Mouse (Mus musculus): ENCODE results near the gene Gna15. TPM values are rescaled to one million over a fixed set of nuclear protein-coding genes. Genes with fewer than 3 reads are reported as not detected.

Gene Gna15
- polyA plus RNA-seq, 1 experiment, result 3.4 TPM

DNA sequence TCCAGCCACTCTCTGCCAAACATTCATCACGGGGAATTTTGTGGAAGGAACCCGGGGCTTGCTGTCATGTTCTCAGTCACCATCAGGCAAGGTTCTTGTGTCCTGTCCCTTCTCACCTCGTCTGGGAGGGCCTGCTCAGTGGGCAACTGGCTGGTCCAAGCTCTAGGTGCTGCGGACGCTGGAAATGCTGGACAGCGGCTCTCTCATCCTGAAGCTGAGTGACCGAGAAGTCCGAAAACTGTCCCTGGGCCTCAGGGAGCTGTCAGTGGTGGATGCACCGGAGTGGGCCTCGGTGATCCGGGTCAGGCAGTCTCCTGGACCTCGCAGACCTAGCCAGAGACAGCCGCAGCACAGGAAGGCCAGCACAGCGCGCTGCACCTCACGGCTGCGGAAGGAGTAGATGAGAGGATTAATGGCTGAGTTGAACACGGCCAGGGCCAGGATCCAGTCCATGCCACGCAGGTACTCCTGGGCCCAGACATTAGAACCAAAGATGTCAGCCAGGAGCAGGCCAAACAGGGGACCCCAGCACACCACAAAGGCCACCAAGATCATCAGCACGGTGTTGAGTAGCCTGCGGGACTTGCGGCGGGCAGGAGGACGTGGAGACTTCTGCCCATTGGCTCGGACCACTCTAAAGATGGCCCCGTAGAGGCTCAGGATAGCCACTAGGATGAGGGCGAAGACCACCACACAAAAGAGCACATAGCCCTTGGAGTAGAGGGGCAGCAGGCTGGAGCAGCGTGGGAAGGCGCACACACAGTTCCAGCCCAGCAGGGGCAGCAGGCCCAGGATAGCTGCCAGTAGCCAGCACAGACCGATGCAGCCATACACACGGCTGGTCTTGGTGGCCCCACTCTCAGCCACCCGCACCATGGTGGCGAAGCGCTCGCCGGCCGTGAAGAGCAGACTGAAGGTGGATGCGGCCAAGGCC lies 25.4 kb downstream of the Gna15 start:
- Histone ChIP-seq H3K4me3 (ENCODE audit: insufficient read depth, low read length) (no peak overlapping the region), H3K27ac (ENCODE audit: insufficient read depth, low read length) (peak overlapping the region; percentile 7; the same call in 1 of the 2 replicates), H3K4me1 (ENCODE audit: control insufficient read depth, insufficient read depth, low read length) (peaks cover 4% of the 10 kb centered on the region)
- TF ChIP-seq CTCF (IDR thresholded peaks at IDR 0.05; ENCODE audit: extremely low read depth, insufficient read depth, low read length) (no peak), POLR2A (IDR thresholded peaks at IDR 0.05; ENCODE audit: extremely low read depth, insufficient read depth, low read length) (no peak)

GRCm38 (mm10) chr10:81497401-81498270 lies 26.4 kb downstream of the Gna15 start:
- TF ChIP-seq CTCF (IDR thresholded peaks at IDR 0.05; ENCODE audit: extremely low read depth, insufficient read depth, low read length), result no peak
- no peak for TF ChIP-seq POLR2A (IDR thresholded peaks at IDR 0.05; ENCODE audit: extremely low read depth, insufficient read depth, low read length)
- Histone ChIP-seq H3K4me1 (ENCODE audit: control insufficient read depth, insufficient read depth, low read length) (peaks cover 4% of the 10 kb centered on the region), H3K4me3 (ENCODE audit: insufficient read depth, low read length) (peak overlapping the region; percentile 87; the same call in 1 of the 2 replicates), H3K27ac (ENCODE audit: insufficient read depth, low read length) (no peak overlapping the region)

DNA sequence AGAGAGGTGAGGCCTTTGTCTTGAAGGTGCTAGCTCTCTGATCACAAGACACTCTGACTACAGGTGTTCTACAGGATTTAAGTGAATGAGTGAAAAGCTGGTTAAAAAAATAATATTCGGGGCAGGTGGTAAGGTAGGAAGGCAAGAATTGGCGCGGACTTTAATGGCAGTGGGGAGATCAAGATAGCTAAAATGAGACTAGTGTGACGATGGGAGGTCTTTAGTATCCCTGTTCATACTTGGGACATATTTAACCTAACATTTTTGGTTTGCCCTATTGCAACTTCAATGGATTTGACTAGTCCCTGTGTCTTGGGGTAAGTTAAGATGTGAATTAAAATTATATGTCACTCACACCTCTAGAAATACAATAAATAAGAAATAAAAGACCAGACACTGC lies 27.1 kb downstream of the Gna15 start:
- peaks cover 4% of the 10 kb centered on the region for H3K4me1 ChIP-seq (ENCODE audit: control insufficient read depth, insufficient read depth, low read length)
- H3K4me3 ChIP-seq (ENCODE audit: insufficient read depth, low read length), result peak overlapping the region; percentile 87; the same call in 1 of the 2 replicates
- TF ChIP-seq POLR2A (IDR thresholded peaks at IDR 0.05; ENCODE audit: extremely low read depth, insufficient read depth, low read length) (no peak), CTCF (IDR thresholded peaks at IDR 0.05; ENCODE audit: extremely low read depth, insufficient read depth, low read length) (no peak)
- no peak overlapping the region for H3K27ac ChIP-seq (ENCODE audit: insufficient read depth, low read length)

GRCm38 (mm10) chr10:81496264-81496901 lies 27.6 kb downstream of the Gna15 start, which contains the start of gene Ncln:
TSS of gene Ncln (minus strand) at chr10:81496392.
- TF ChIP-seq CTCF (IDR thresholded peaks at IDR 0.05; ENCODE audit: extremely low read depth, insufficient read depth, low read length) (no peak), POLR2A (IDR thresholded peaks at IDR 0.05; ENCODE audit: extremely low read depth, insufficient read depth, low read length) (peak; percentile 47; the same call in 1 of the 2 replicates)
- Histone ChIP-seq H3K4me1 (ENCODE audit: control insufficient read depth, insufficient read depth, low read length) (peaks cover 4% of the 10 kb centered on the region), H3K27ac (ENCODE audit: insufficient read depth, low read length) (peak within 1 kb of the TSS; percentile 61; the same call in 1 of the 2 replicates), H3K4me3 (ENCODE audit: insufficient read depth, low read length) (peak within 1 kb of the TSS; percentile 87)

DNA sequence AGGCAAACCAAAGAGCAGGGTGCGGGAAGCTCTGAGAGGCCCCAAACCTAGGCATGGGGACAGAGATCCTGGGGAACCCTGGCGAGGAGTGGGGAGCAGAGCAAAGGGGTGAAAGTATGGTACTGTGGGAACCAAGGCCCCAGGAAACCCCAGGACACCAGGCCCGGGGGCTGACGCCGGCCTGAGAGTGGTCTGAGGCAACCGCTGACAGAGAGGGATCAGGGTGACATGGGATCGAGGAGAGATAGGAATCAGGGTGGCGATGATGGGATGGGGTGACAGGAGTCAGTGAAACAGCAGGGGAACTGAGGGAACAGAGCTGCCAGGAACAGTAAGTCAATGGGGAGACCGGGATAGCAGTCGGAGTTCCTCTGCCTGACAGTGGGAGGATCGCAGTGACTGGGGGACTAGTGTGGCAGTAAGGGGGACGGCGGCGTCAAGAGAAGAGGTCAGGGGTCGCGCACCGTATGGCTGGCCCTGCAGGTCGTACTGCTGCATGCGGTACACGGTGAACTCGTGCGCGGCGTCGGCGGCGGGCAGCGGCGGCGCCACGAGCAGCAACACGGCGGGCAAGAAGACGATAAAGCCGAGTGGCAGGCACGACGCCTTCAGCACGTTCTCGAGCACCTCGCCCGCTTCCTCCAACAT lies 28.3 kb downstream of the Gna15 start:
- TF ChIP-seq CTCF (IDR thresholded peaks at IDR 0.05; ENCODE audit: extremely low read depth, insufficient read depth, low read length) (no peak), POLR2A (IDR thresholded peaks at IDR 0.05; ENCODE audit: extremely low read depth, insufficient read depth, low read length) (no peak)
- Histone ChIP-seq H3K4me1 (ENCODE audit: control insufficient read depth, insufficient read depth, low read length) (peaks cover 4% of the 10 kb centered on the region), H3K27ac (ENCODE audit: insufficient read depth, low read length) (peak overlapping the region; percentile 3; the same call in 1 of the 2 replicates), H3K4me3 (ENCODE audit: insufficient read depth, low read length) (peak overlapping the region; percentile 87)

DNA sequence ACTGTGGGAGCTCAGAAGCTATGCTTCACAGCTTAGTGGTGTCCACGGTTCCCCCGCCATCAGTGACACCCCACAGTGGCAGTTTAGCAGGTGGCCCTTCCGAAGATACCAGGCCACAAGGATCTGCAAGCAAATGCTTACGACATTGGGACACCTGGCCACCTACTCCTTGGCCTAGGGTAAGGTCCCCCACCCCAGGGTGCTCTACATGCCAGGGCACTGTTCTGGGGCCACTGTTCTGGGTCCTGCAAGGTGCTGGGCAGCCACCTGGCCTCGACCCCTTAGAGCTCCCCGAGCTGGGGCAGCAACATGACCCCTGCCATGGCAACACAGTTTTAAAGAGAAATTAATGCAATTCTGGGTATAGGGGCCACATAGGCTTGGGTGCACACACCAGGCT lies 28.9 kb downstream of the Gna15 start:
- peak overlapping the region; percentile 87 for H3K4me3 ChIP-seq (ENCODE audit: insufficient read depth, low read length)
- H3K4me1 ChIP-seq (ENCODE audit: control insufficient read depth, insufficient read depth, low read length), result peaks cover 4% of the 10 kb centered on the region
- TF ChIP-seq POLR2A (IDR thresholded peaks at IDR 0.05; ENCODE audit: extremely low read depth, insufficient read depth, low read length) (no peak), CTCF (IDR thresholded peaks at IDR 0.05; ENCODE audit: extremely low read depth, insufficient read depth, low read length) (no peak)
- H3K27ac ChIP-seq (ENCODE audit: insufficient read depth, low read length), result no peak overlapping the region

- Histone ChIP-seq H3K4me3 (ENCODE audit: insufficient read depth, low read length) (peak overlapping the region; percentile 87; the same call in 1 of the 2 replicates), H3K4me1 (ENCODE audit: control insufficient read depth, insufficient read depth, low read length) (peaks cover 4% of the 10 kb centered on the region), H3K27ac (ENCODE audit: insufficient read depth, low read length) (no peak overlapping the region)
- TF ChIP-seq POLR2A (IDR thresholded peaks at IDR 0.05; ENCODE audit: extremely low read depth, insufficient read depth, low read length), result no peak
- TF ChIP-seq CTCF (IDR thresholded peaks at IDR 0.05; ENCODE audit: extremely low read depth, insufficient read depth, low read length), result no peak
Measured at GRCm38 (mm10) chr10:81494260-81495041, 29.6 kb downstream of the Gna15 start.

GRCm38 (mm10) chr10:81493601-81494220 lies 30.3 kb downstream of the Gna15 start:
- TF ChIP-seq POLR2A (IDR thresholded peaks at IDR 0.05; ENCODE audit: extremely low read depth, insufficient read depth, low read length) (no peak), CTCF (IDR thresholded peaks at IDR 0.05; ENCODE audit: extremely low read depth, insufficient read depth, low read length) (0 out of 2 replicates have a peak, but pooled peaks have one; percentile 3)
- Histone ChIP-seq H3K4me1 (ENCODE audit: control insufficient read depth, insufficient read depth, low read length) (peaks cover 4% of the 10 kb centered on the region), H3K27ac (ENCODE audit: insufficient read depth, low read length) (no peak overlapping the region), H3K4me3 (ENCODE audit: insufficient read depth, low read length) (no peak overlapping the region)

Data from cortical plate, adult 2 months (tissue).